Mouse (Mus musculus): ENCODE measurements at regions not wholly inside any gene's neighbourhood (a gene's known extent, or its start where the extent isn't known, plus 50 kb on each side); places are given as distances from the start of the nearest gene placed in this dataset.

DNA sequence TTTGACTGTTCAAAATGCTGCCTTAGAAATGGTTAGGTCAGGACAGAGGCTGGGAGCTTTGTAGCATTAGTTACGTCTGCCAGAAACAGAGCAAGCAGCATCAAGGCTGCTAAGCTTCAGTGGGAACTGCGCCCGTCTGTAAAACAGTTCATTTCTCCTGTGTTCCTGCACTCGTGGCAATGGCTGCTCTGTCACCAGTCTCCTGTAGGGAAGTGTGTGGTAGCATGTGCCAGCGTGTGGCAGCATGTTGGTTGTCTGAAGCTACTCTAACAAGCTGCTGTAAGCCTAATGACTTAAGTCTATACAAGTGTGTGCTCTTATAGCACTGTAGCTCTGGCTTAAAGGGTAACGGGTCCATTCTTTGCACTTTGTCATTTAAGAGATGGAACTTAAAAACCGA, 278.8 kb downstream of the Rsl24d1 start:
- no peaks in the 10 kb centered on the region for H3K36me3 ChIP-seq (ENCODE audit: insufficient read depth)
- no peaks in the 10 kb centered on the region for H3K9me3 ChIP-seq (ENCODE audit: low read length)
- DNase-seq (peak; percentile 5), ATAC-seq (0 out of 2 replicates have a peak, but pooled peaks have one; percentile 34)
- H3K27me3 ChIP-seq (ENCODE audit: insufficient read depth, low read length), result no peaks in the 10 kb centered on the region
- no peak overlapping the region for H3K27ac ChIP-seq (ENCODE audit: low read depth, low read length)
- H3K4me1 ChIP-seq (ENCODE audit: insufficient read depth), result no peaks in the 10 kb centered on the region
- no peak overlapping the region for H3K4me2 ChIP-seq (ENCODE audit: low read depth)
- no peak overlapping the region for H3K9ac ChIP-seq
- no peak for TF ChIP-seq CTCF (IDR thresholded peaks at IDR 0.05; ENCODE audit: low read depth)
- no peak overlapping the region for H3K4me3 ChIP-seq (ENCODE audit: low read depth, low read length)
- WGBS, result 72% methylated on average over 7 of the region's 7 CpGs

GRCm38 (mm10) chr9:73413367-73413930, 300.2 kb downstream of the Rsl24d1 start:
- no peak overlapping the region for H3K4me2 ChIP-seq (ENCODE audit: low read depth)
- no peaks in the 10 kb centered on the region for H3K36me3 ChIP-seq (ENCODE audit: insufficient read depth)
- H3K27ac ChIP-seq (ENCODE audit: low read depth, low read length), result no peak overlapping the region
- WGBS, result 69% methylated on average over 8 of the region's 8 CpGs
- ATAC-seq, result no peak
- no peak overlapping the region for H3K9ac ChIP-seq
- no peak for DNase-seq
- no peaks in the 10 kb centered on the region for H3K27me3 ChIP-seq (ENCODE audit: insufficient read depth, low read length)
- no peaks in the 10 kb centered on the region for H3K9me3 ChIP-seq (ENCODE audit: low read length)
- TF ChIP-seq CTCF (IDR thresholded peaks at IDR 0.05; ENCODE audit: low read depth), result no peak
- no peak overlapping the region for H3K4me3 ChIP-seq (ENCODE audit: low read depth, low read length)
- H3K4me1 ChIP-seq (ENCODE audit: insufficient read depth), result no peaks in the 10 kb centered on the region

DNA sequence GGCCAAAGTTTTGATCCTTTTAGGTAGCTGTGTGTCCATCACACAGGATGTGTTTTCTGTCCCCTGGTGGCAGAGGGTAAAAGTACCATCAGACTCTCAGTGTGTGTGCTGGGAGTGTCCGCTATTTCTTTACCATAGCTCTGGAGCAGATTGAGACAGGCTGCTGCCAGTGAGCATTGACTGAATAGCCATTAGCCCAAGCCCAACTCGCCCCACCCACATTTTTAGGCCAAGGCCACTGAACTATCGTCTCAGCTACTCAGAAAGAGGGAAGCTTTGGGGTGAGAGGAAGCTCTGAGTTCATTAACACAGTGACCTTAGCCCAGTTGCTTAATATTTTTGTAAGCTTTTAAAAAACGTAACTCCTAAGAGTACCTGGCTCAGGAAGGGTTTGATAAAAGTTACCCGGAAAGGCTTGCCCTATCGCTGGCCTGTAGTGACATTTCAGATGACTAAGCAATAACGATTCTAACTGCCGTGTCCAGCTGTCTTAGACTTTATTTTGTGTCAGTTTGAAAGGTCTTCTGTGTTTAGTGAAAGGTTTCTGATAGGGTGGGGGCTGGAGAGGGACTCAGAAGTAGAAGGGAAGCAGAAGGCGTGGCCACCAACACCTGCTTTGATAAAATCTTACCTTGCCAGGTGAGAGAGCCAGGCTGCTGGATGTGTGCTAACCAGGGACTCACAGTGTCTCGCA, 303.0 kb downstream of the Rsl24d1 start:
- H3K4me2 ChIP-seq (ENCODE audit: low read depth), result no peak overlapping the region
- DNase-seq (no peak), ATAC-seq (no peak)
- no peak overlapping the region for H3K27ac ChIP-seq (ENCODE audit: low read depth, low read length)
- no peak overlapping the region for H3K9ac ChIP-seq
- 85% methylated on average over 10 of the region's 10 CpGs for WGBS
- H3K36me3 ChIP-seq (ENCODE audit: insufficient read depth), result no peaks in the 10 kb centered on the region
- TF ChIP-seq CTCF (IDR thresholded peaks at IDR 0.05; ENCODE audit: low read depth), result no peak
- no peaks in the 10 kb centered on the region for H3K4me1 ChIP-seq (ENCODE audit: insufficient read depth)
- H3K4me3 ChIP-seq (ENCODE audit: low read depth, low read length), result no peak overlapping the region
- H3K9me3 ChIP-seq (ENCODE audit: low read length), result no peaks in the 10 kb centered on the region
- no peaks in the 10 kb centered on the region for H3K27me3 ChIP-seq (ENCODE audit: insufficient read depth, low read length)

Data from forebrain, postnatal 0 days (tissue).